Mouse (Mus musculus): ENCODE results near the gene Peg12. TPM values are rescaled to one million over a fixed set of nuclear protein-coding genes. Genes with fewer than 3 reads are reported as not detected.
A peak's percentile ranks its signal among the peaks of the same experiment; 100 is the strongest.

Gene Peg12
- 10 to 100 TPM; 13.1 to 14.2 TPM for total RNA-seq (2021)
- long read RNA-seq, experiment 1, partial matches to known transcripts = 0 of 2 reads
- long read RNA-seq, experiment 1, other reads (novel, unspliced or antisense) = 0 of 2 reads
- long read RNA-seq, experiment 2, partial matches to known transcripts = 0 of 4 reads
- long read RNA-seq, experiment 2, other reads (novel, unspliced or antisense) = 0 of 4 reads

DNA sequence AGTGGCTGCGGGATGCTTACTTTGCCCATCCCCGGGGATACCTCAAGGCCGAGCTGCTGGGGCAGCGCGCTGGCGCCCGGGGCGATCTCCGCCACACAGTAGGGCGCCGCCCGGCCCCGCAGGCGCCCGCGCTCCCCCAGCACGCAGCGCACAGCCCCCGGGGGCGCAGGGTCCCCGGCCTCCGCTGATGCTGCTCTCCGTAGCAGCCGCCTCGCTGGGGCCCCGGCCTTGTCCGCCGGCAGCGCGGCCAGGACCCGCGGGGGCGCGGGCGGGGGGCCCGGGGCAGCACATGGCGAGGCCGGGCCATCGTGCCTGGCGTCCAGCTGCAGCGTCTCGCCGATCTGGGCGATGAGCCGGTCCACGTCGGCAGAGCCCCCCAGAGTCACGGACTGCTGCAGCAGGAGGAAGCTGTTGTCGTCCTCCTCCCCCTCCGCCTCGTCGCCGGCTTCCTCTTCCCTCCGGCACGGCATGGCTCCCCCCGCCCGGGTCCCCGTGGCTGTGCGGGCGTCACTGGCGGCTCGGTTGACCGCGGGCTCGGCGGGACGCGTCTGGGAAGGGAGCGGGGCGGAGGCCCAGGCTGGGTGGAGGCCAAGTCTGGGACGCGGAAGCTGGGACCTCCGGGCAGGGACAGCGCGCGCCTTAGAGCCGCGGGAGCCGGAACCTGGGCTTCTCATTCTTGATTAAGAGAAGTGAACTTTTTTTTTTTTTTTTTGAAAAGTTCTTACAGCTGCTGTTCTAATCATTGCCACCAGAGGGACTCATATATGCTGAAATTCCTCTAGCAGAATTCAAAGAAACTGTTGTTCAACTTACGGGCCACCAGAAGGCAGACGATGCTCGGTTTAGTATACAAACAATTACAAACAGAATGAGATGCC is at the start of gene Peg12:
Gene Peg12 (minus strand): TSS at position 633 of the 878 bp plus-strand sequence.
- DNase-seq (ENCODE audit: low spot score in 2 of 2) = peak; percentile 53 to 59

GRCm38 (mm10) chr7:62486139-62486538 is 21.8 kb upstream of the Peg12 start:
- DNase-seq (ENCODE audit: low spot score in 2 of 2) = no peak

- DNase-seq (ENCODE audit: low spot score in 2 of 2) = peak in 1 of 2 experiments; percentile 31
Measured at GRCm38 (mm10) chr7:62463007-62463877, 1.1 kb downstream of the Peg12 start.

- peak in 1 of 2 experiments; percentile 11 for DNase-seq (ENCODE audit: low spot score in 2 of 2)
Measured at GRCm38 (mm10) chr7:62462229-62463006, 1.9 kb downstream of the Peg12 start.

GRCm38 (mm10) chr7:62452353-62452752 is 12.0 kb downstream of the Peg12 start:
- DNase-seq (ENCODE audit: low spot score in 2 of 2) = no peak

GRCm38 (mm10) chr7:62445431-62446165 is 18.7 kb downstream of the Peg12 start:
- DNase-seq (ENCODE audit: low spot score in 2 of 2) = no peak

- DNase-seq (ENCODE audit: low spot score in 2 of 2) = no peak
Measured at GRCm38 (mm10) chr7:62436394-62436793, 27.9 kb downstream of the Peg12 start.

- DNase-seq (ENCODE audit: low spot score in 2 of 2) = no peak
Measured at GRCm38 (mm10) chr7:62433243-62433642, 31.1 kb downstream of the Peg12 start.

DNA sequence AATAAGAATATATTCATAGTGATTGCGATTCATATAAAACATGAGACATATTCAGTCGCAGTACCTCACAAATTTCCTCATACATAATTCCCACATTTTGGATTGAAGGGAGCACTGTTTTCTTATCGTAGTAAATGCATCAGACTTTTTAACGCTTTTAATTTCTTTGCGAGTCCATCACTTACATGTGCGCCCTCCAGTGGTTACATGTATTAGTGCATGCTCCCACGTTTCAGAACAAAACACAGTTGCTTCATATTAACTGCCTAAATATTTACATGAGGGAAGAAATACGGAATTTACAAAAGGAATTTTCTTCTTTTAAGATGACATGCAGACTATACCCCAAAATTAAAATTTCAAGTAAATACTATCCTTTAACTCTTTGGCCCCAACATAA is 36.0 kb downstream of the Peg12 start:
- DNase-seq (ENCODE audit: low spot score in 2 of 2) = no peak

- DNase-seq (ENCODE audit: low spot score in 2 of 2) = no peak
Measured at GRCm38 (mm10) chr7:62423210-62423609, 41.1 kb downstream of the Peg12 start.

GRCm38 (mm10) chr7:62420566-62420965 is 43.7 kb downstream of the Peg12 start:
- DNase-seq (ENCODE audit: low spot score in 2 of 2) = no peak

GRCm38 (mm10) chr7:62419493-62420360 is 44.6 kb downstream of the Peg12 start, which contains the start of gene Mkrn3:
Mkrn3 (minus strand) TSS chr7:62420139.
- peak; percentile 47 to 79 for DNase-seq (ENCODE audit: low spot score in 2 of 2)

GRCm38 (mm10) chr7:62419105-62419492 is 45.2 kb downstream of the Peg12 start:
- peak in 1 of 2 experiments; percentile 7 for DNase-seq (ENCODE audit: low spot score in 2 of 2)

- DNase-seq (ENCODE audit: low spot score in 2 of 2) = no peak
Measured at GRCm38 (mm10) chr7:62418346-62418745, 46.0 kb downstream of the Peg12 start.

DNA sequence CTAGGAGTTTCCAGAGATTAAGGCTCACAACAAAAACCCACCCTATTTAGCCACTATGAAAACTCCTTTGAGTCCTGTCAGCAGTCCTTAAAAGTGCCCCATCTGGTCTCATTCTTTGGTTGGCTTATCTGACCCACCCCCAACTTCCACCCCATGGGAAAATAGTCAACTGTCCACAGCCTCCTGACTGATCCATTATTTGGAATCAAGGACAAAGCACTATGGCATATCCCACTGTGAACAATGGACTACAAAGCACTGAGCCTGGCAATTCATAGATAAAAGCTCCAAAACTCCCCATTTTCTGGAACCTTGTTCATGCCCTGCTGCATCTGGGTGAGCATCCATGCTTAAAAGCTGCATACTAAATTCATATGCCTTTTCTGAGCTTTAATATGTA is 48.1 kb downstream of the Peg12 start:
- DNase-seq (ENCODE audit: low spot score in 2 of 2) = no peak

DNA sequence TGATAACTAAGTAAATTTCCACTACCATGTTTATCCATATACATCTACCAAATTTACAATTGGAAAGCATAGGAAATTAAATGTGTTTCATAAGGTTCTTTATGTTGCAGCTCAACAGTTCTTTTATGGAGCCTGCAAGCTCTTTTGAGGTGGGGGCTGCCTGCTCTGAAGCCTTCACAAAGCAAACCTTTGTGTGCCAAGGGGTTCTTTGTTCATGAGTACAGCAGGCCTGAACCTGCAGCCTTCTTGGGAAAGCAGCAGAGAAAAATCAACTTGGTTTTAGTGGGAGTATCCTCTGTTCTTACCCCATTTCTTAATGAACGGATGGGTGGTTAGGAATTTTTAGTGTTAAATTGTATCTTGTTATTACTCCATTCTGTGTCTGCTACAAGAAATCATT is 49.1 kb downstream of the Peg12 start:
- no peak for DNase-seq (ENCODE audit: low spot score in 2 of 2)

Data from gastrocnemius, postnatal 4 days (tissue).